Mouse (Mus musculus): ENCODE measurements at regions not wholly inside any gene's neighbourhood (a gene's known extent, or its start where the extent isn't known, plus 50 kb on each side); places are given as distances from the start of the nearest gene placed in this dataset.
"Not testable (repeated sequence)": the region's sequence is repeated elsewhere in the genome, so short reads cannot be mapped to it uniquely, and the experiment has no call there.

- no peak for DNase-seq
Observed at GRCm38 (mm10) chr10:113759099-113759498, 830.3 kb upstream of the Atxn7l3b start.

- no peak for DNase-seq
Observed at GRCm38 (mm10) chr10:113736224-113736623, 807.4 kb upstream of the Atxn7l3b start.

- DNase-seq: peak in 1 of 2 experiments; percentile 4
Observed at GRCm38 (mm10) chr10:113705139-113705726, 776.4 kb upstream of the Atxn7l3b start.

- not testable (repeated sequence) for DNase-seq
Observed at GRCm38 (mm10) chr10:113670636-113671035, 741.8 kb upstream of the Atxn7l3b start.

GRCm38 (mm10) chr10:113652803-113653454 is 724.1 kb upstream of the Atxn7l3b start:
- DNase-seq: no peak

GRCm38 (mm10) chr10:113652100-113652499 is 723.3 kb upstream of the Atxn7l3b start:
- DNase-seq: no peak

- DNase-seq: no peak
Observed at GRCm38 (mm10) chr10:113620420-113620819, 691.6 kb upstream of the Atxn7l3b start.

GRCm38 (mm10) chr10:113615931-113616330 is 687.1 kb upstream of the Atxn7l3b start:
- no peak for DNase-seq

GRCm38 (mm10) chr10:113593436-113593835 is 664.6 kb upstream of the Atxn7l3b start:
- no peak for DNase-seq

- DNase-seq: no peak
Observed at GRCm38 (mm10) chr10:113592126-113592525, 663.3 kb upstream of the Atxn7l3b start.

GRCm38 (mm10) chr10:113570270-113570669 is 641.5 kb upstream of the Atxn7l3b start:
- no peak for DNase-seq

All from cerebellum, postnatal 14 days (tissue).